8 mouse cellular contexts compared by ENCODE assay signal in genomic region chr10:62881211-62881610, GRCm38 (mm10). TPM values are rescaled to one million over a fixed set of nuclear protein-coding genes. Genes with fewer than 3 reads are reported as not detected.
DNase-seq lines count a peak whose midpoint lies in the region; ATAC-seq and TF ChIP-seq lines count a peak whose summit lies in the region.

No protein-coding gene starts in this region.

- no peak overlapping the region for H3K9ac ChIP-seq in kidney, embryonic 14.5 days (ENCODE audit: low read depth, low read length)

- no peaks in the 10 kb centered on the region for H3K27me3 ChIP-seq in kidney, adult 2 months (replicated peaks; ENCODE audit: control insufficient read depth, insufficient read depth, low read length)
- no peaks in the 10 kb centered on the region for H3K27me3 ChIP-seq in kidney, embryonic 14.5 days (ENCODE audit: control insufficient read depth, insufficient read depth, low read length)
- H3K27me3 ChIP-seq in C2C12 (ENCODE audit: control insufficient read depth, insufficient read depth, insufficient read length): no peaks in the 10 kb centered on the region

- ATAC-seq in kidney, embryonic 14.5 days (ENCODE audit: low FRiP score, low TSS enrichment): no peak

- no peak overlapping the region for H3K27ac ChIP-seq in kidney, adult 2 months (ENCODE audit: insufficient read depth, low read depth, low read length)
- no peak overlapping the region for H3K27ac ChIP-seq in kidney, embryonic 14.5 days (ENCODE audit: low read depth, low read length)

- H3ac ChIP-seq in C2C12 (ENCODE audit: control insufficient read depth, insufficient read length, low read depth): no peak overlapping the region

- no peaks in the 10 kb centered on the region for H3K4me1 ChIP-seq in kidney, adult 2 months (ENCODE audit: control insufficient read depth, insufficient read depth, low read length)
- H3K4me1 ChIP-seq in kidney, embryonic 14.5 days (ENCODE audit: control insufficient read depth, insufficient read depth, low read length): 0 out of 2 replicates have a peak, but pooled peaks cover 7% of the 10 kb centered on the region

- no peaks in the 10 kb centered on the region for H3K79me3 ChIP-seq in C2C12 (ENCODE audit: low read depth)

- no peaks in the 10 kb centered on the region for H3K79me2 ChIP-seq in C2C12 (ENCODE audit: control insufficient read depth, insufficient read depth)

- no peak for DNase-seq in kidney, adult 2 months
- DNase-seq in R1 (ENCODE audit: low read depth, low spot score): peak; percentile 80
- peak; percentile 65 for DNase-seq in lung, postnatal 36 days
- no peak for DNase-seq in urinary bladder, adult 2 months (ENCODE audit: low spot score)
- DNase-seq in layer of hippocampus, postnatal 14 days (ENCODE audit: low spot score in 2 of 2): no peak
- no peak for DNase-seq in right cerebral cortex, adult 18-20 months

- no peaks in the 10 kb centered on the region for H3K36me3 ChIP-seq in kidney, adult 2 months (ENCODE audit: control insufficient read depth, insufficient read depth, low read length)
- peaks cover 9% of the 10 kb centered on the region; the same call in 1 of the 2 replicates for H3K36me3 ChIP-seq in kidney, embryonic 14.5 days (ENCODE audit: control insufficient read depth, insufficient read depth, low read length)
- H3K36me3 ChIP-seq in C2C12 (ENCODE audit: control insufficient read depth, insufficient read depth): no peaks in the 10 kb centered on the region

- peak; percentile 43; the same call in 1 of the 2 replicates for TF ChIP-seq CTCF in kidney, adult 2 months (conservative IDR thresholded peaks at IDR 0.05; ENCODE audit: insufficient read depth, insufficient read length, low read depth, low read length)
- TF ChIP-seq CTCF in C2C12 (IDR thresholded peaks at IDR 0.05; ENCODE audit: control insufficient read depth, insufficient read depth, insufficient read length): peak; percentile 1

- H3K4me2 ChIP-seq in kidney, embryonic 14.5 days (replicated peaks; ENCODE audit: low read depth, low read length): no peak overlapping the region

- TF ChIP-seq POLR2A in kidney, adult 2 months (IDR thresholded peaks at IDR 0.05; ENCODE audit: low read depth, low read length): no peak

- H3K9me3 ChIP-seq in kidney, embryonic 14.5 days (ENCODE audit: control insufficient read depth, low read length): peaks cover 3% of the 10 kb centered on the region; the same call in 1 of the 2 replicates

- H3K4me3 ChIP-seq in kidney, adult 2 months (ENCODE audit: insufficient read depth, low read depth, low read length): no peak overlapping the region
- no peak overlapping the region for H3K4me3 ChIP-seq in kidney, embryonic 14.5 days (ENCODE audit: low read length)
- H3K4me3 ChIP-seq in C2C12 (ENCODE audit: insufficient read depth, poor library complexity, severe bottlenecking): no peak overlapping the region

- WGBS in kidney, adult 2 months: 53% methylated on average over 5 of the region's 5 CpGs
- 51% methylated on average over 5 of the region's 5 CpGs for WGBS in kidney, embryonic 14.5 days

TF ChIP-seq in C2C12, 6 proteins besides CTCF, POLR2A, EP300 and RAD21:
- TF ChIP-seq USF1 (IDR thresholded peaks at IDR 0.05; ENCODE audit: low read depth) (no peak), FOSL1 (IDR thresholded peaks at IDR 0.05; ENCODE audit: insufficient read depth, low read length, poor library complexity, severe bottlenecking) (no peak), MYOG (IDR thresholded peaks at IDR 0.05; ENCODE audit: control insufficient read depth, extremely low read depth, insufficient read length) (no peak)
TF ChIP-seq in C2C12: peak in this region for 0.

RNA-seq across cellular contexts. Expression of gene Tet1, which starts 27.6 kb away (rescaled TPM):
- polyA plus RNA-seq in kidney, adult 2 months (2012; rRNA removed): 1.4 and 1.7 TPM in 2 replicates
- polyA plus RNA-seq in kidney, embryonic 14.5 days (2014; fragmentation: Nextera tagmentation; extraction: Ambion mirVana): 34.1 and 35.3 TPM in 2 replicates
- 0.29 TPM for polyA plus RNA-seq in C2C12 (2012; fragmentation: generic; extraction: Trizol)
- 1.6 and 2.3 TPM in 2 replicates for polyA plus RNA-seq in urinary bladder, adult 2 months (2012; rRNA removed)
- total RNA-seq in layer of hippocampus, postnatal 14 days (2021): 10 to 100 TPM; 49.3 to 51.1 TPM

RNA-seq across cellular contexts. Expression of gene Slc25a16, which starts 39.2 kb away (rescaled TPM):
- 105 and 143 TPM in 2 replicates for polyA plus RNA-seq in kidney, adult 2 months (2012; rRNA removed)
- 10.0 and 16.0 TPM in 2 replicates for polyA plus RNA-seq in kidney, embryonic 14.5 days (2014; fragmentation: Nextera tagmentation; extraction: Ambion mirVana)
- 3.6 TPM for polyA plus RNA-seq in C2C12 (2012; fragmentation: generic; extraction: Trizol)
- polyA plus RNA-seq in urinary bladder, adult 2 months (2012; rRNA removed): 18.3 and 22.9 TPM in 2 replicates
- 10 to 100 TPM; 41.3 to 45.0 TPM for total RNA-seq in layer of hippocampus, postnatal 14 days (2021)

Comparison
In these comparisons a context has a peak if more than half of its experiments do, and no peak if none do; other contexts are left out.
1. RNA of gene Tet1, which starts 27.6 kb away (polyA plus RNA-seq): 34.1 to 35.3 TPM in kidney, embryonic 14.5 days; 1.6 to 2.3 TPM in urinary bladder, adult 2 months, 1.4 to 1.7 TPM in kidney, adult 2 months and 0.29 TPM in C2C12 (single experiment); every median in the first group is over 10 times any median in the second.
2. DNase-seq: peak in R1 (single experiment) and lung, postnatal 36 days (single experiment); none in kidney, adult 2 months (single experiment), urinary bladder, adult 2 months (single experiment), layer of hippocampus, postnatal 14 days (0 of 2) and right cerebral cortex, adult 18-20 months (single experiment).